Mouse (Mus musculus) kidney, adult 9 months (tissue): ENCODE results near the gene Runx3.
"Not testable (repeated sequence)": the region's sequence is repeated elsewhere in the genome, so short reads cannot be mapped to it uniquely, and the experiment has no call there.

Experiments used
- DNase-seq: peaks from one replicate; pipeline ENCODE4 v3.0.0; 2022

Gene Runx3

GRCm38 (mm10) chr4:135175406-135176120 is 55.1 kb downstream of the Runx3 start:
- DNase-seq = no peak

DNA sequence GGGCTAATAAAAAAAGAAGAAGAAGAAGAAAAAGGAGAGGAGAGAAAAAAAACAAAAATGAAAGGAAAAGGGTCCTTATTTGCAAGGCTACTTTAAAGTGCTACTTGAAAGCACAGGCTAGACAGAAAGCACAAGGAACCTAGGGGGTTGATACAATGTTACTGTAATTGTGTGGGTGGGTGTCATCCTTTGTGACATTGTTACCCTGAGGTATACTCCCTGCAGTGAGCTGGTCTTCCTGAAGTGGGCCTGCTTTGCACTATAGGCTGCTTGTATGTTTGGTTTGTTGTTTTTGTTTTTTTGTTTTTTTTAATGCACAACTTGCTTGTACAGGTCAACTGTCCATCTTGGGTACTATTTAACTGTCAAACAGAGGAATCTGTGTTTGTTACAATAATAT is 57.1 kb downstream of the Runx3 start:
- DNase-seq = no peak

DNA sequence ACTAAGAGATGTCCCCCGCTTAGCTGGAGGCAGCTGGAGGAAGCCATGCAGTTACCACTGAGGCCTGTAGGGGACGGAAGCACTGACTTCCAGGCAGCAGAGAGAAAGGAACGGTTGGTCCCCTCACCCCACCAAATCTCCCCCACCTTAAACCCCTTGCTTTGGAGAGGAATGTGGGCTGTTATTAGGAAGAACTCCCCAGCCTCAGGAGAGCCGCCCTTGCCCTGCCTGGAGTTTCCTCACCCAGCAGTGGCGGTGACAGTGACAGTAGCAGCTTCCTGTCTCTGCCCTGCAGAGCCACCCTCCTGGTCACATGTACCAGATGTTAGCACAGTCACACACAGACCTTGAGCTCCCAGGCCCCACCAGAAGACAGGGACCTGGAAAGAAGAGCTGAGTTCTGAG is 58.6 kb downstream of the Runx3 start:
- no peak for DNase-seq

DNA sequence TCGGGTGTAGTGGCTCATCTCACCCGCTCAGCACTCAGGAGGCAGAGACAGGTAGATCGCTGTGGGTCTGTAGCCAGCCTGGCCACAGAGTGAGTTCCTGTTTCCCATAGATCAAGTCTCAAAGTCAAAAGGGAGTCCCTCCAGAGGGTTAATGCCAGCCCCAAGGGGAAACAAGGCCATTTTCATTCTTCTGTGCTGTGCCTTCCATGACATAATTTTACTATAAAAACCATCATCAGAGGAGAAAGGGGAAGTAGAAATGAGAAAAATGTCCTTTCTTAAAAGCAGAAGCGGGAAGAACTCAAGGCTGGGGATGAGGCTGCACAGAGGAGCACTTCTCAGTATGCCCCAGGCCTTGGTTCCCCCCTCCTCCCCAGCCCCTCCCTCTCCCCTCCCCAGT is 61.4 kb downstream of the Runx3 start:
- DNase-seq = no peak

- not testable (repeated sequence) for DNase-seq
Measured at GRCm38 (mm10) chr4:135184277-135184676, 63.8 kb downstream of the Runx3 start.

DNA sequence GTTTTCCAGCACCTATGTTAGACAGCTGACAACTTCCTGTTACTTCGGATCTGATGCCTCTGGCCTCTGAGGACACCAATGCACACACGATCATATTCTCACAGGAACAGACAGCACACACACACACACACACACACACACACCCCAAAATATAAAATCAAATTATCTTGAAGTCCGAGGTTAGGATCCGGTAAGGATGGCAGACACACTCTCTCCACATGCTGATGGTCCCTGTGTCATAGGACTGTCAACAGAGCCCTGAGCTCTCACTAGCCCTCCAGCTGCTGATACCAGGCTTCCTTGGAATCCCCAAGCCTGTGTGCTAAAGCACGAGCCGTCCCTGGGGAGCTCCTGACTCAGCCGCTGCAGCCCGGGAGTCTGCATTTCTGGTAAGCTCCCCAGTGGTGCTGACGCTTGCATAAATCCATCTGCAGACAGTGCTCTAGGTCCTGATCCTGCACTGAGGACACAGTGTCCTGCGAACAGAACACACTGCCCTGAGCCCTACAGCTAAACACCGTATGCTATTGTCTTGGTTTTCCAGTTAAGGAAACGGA is 69.1 kb downstream of the Runx3 start:
- DNase-seq = no peak

GRCm38 (mm10) chr4:135190364-135190763 is 69.9 kb downstream of the Runx3 start:
- no peak for DNase-seq

- DNase-seq = no peak
Measured at GRCm38 (mm10) chr4:135191185-135191584, 70.7 kb downstream of the Runx3 start.

DNA sequence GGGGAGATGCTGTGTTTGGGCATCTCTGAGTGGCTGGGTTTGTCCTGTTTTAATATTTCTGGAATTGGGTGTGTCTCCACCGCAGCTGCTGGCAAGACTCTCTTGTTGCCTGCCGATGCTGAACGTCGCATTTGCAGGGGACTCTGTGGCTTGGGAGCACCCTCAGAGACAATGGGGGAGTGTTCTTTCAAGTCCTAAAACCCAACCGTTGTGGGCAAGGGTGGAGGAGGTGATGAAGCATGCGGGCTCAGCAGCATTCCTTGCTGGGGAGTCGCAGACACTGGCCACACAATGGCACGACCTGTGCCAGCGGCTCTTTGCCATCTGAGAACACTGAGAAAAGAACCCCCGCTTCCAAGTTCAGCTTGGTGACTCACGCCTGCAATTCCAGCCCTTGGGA is 71.2 kb downstream of the Runx3 start:
- no peak for DNase-seq

DNA sequence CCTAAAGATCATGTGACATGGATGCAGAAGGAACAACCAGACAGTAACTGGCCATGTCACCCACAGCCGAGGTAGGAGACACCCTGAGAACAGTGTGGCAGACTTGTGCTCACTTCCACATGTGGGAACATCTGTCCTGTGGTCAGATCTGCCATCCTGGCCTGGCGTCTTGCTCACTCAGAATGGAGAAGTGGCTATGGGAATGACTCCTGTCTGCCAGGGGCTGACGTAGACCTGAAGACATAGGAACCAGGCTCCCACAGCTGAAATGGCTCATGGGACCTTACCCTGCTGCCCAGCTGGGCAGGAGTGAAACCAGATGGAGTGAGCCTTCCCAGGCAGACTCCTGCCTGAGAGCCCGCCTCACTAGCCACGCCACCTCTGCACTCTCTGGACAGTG is 72.4 kb downstream of the Runx3 start:
- DNase-seq = peak; percentile 19

DNA sequence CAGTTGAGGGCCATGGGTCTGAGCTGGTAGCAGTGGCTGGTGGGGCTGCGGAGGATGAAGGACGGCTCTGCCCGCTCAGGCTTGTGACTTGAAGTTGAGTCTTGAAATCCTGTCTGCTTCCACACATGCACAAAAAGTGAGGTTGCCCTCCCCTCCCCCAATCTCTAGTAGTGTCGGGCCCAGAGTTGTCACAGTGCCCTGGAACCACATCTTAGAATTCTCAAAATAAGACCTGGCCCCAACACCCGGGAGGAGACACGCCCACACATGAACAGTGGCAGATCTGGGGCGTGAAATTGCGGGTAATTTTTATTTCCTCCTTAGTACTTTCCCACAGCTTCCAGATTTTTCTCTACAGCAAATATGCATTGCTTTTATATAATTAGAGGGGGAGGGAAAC is 77.4 kb downstream of the Runx3 start:
- no peak for DNase-seq

- DNase-seq = no peak
Measured at GRCm38 (mm10) chr4:135201771-135202170, 81.3 kb downstream of the Runx3 start.

DNA sequence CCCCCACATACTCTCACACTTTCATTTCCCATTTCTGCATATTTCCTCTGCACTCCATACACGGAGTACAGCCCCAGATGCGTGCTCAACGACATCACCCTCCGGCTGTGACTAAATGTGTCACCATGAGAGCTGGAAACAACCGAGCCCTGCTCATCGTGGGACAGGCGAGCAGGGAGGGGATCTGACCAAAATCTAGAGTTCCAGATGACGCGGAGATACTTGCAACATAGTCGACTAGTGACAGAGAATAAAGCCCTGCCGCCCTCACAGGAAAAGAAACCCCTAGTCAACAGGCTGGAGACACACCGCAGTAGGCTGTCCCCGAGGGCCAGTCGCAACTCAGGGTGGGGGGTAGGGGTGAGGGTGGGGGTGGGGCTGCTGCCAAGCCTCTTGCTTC is 82.8 kb downstream of the Runx3 start:
- peak; percentile 28 for DNase-seq

DNA sequence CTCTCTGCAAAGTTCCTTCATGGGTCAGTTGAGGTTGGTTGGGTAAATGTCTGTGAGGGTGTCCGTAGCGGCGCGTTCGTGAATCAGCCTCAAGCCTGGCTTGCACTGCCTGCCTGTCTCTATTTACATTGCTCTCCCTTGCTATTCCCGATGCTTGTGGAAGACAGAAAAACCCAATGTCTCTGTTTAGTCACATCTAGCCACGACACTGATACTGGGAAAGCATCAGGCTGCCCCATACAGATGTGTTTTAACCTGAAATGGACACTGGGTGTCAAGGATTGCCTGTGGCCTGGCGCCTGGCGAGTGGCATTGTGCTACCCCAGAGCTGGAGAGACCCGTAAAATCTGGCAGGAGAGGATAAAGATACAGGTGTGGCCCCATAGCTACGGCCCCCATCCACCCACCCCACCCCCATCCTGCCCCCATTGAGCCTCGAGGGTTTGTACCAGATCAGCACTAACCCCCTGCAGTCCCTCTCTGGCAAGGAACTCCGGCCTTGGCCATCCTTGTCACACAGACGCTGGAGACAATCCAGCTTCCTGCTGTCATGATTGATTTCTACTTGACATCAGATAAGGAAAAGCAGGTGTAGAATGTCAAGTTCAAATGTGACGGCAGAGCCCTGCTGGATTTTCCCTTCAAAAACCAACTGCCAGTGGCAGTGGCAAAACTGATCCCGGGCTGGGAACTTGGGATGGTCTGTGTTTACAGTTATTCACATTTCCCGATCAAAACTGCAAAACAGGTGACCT is 83.5 kb downstream of the Runx3 start:
- no peak for DNase-seq

DNA sequence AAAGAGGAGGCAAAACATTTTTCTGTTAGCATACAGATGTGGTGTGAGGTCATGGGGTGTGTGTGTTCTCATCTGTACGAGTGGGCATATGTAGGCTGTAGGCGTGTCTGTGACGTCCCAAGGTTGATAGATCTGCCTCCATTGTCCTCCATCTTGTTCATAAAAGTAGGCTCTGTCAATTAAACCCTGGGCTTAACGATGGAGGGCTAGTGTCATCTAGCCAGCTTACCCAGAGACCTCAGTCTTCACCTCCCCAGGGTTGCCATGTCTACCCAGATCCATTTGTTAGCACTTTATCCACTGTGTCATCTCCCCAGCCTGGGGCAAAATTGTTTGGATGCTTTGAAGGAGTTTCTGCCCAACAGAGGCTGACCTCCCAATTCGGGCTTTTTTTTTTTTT is 84.2 kb downstream of the Runx3 start:
- no peak for DNase-seq

DNA sequence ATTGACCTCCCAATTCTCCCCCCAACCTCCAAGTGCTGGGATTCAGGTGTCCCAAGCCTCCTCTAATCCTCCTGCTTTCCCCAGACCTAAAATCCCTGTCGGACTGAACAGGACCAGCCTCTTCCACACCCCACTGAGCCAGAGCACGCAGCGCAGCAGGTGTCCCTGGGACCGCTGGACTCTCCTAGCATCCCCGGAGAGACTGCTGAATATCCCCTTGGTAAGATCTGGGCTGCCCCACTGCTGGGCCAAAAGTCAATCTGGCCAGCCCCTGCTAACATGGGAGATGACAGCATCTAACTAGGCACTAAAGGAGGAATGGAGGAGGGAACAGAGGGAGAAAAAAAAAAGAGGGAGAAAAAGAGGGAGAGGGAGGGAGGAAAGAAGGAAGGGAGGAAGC is 84.8 kb downstream of the Runx3 start:
- no peak for DNase-seq

GRCm38 (mm10) chr4:135205711-135206600 is 85.5 kb downstream of the Runx3 start:
- DNase-seq = peak; percentile 92

GRCm38 (mm10) chr4:135209846-135210245 is 89.4 kb downstream of the Runx3 start:
- DNase-seq = no peak

DNA sequence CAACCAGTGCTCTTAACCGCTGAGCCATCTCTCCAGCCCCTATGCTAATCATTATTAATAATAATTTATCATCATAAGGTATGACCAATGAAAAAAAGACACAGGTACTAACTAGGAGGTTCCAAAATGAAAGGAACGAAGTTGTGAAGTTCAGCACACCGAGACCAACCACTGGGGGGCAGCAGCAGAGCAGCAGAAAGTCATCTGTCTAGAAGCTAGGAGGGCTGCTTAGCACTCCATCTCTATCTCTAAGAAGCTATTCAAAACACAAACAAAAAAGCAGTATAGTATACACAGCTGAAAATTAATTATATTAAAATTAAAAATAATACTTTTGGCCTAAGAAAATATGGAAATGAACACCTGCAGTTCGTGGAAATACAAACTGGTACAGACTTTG is 99.2 kb downstream of the Runx3 start:
- peak; percentile 86 for DNase-seq

- peak; percentile 62 for DNase-seq
Measured at GRCm38 (mm10) chr4:135220641-135221040, 100.2 kb downstream of the Runx3 start.

- no peak for DNase-seq
Measured at GRCm38 (mm10) chr4:135221632-135222407, 101.4 kb downstream of the Runx3 start.

DNA sequence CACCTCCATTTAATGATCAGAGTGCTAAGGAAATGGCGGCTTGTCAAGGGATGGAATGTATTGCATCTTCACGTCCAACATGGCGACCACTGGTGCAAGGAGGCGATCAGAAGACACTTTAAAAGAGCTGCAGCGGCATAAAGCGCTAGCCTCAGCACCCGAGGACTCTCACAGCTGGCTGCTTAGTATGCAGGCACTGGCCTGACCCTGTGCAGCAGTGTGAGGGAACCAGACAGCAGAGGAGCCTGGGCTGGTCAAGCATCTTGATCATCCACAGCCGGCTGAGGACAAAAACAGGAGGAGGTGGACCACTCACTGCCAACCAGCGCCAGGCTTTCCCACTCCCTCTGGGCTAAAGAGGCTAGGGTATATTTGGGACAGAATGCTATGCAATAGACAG is 103.4 kb downstream of the Runx3 start:
- DNase-seq = no peak
